Mouse (Mus musculus) cerebellum, postnatal 25 days (tissue): ENCODE measurements around the gene Rbbp8nl.

Source experiments
- DNase-seq, 2 experiments: peaks; one replicate each; pipeline ENCODE4 v3.0.0; 2021; ENCODE audit warnings: mixed read lengths in 2 of 2

Gene Rbbp8nl

DNA sequence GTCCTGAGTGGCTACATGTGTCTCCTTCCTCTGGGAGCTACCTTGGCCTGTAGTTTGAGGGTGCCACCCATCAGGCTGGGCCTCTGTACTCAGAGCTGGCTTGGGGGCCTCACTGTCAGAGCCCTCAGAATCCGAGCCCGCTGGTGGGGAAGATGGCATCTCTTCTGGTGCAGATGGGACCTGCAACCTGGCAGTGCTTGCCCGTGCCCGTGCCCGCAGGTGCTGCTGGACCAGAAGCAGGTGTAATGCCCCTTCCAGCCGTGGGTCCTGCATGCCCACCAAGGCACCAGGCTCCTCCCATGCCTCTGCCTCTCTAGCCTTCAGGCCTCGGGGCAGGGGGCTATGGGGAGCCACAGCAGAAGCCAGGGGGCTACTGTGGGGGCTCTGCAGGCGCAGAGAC, 10.4 kb downstream of the Rbbp8nl start:
- no peak for DNase-seq

DNA sequence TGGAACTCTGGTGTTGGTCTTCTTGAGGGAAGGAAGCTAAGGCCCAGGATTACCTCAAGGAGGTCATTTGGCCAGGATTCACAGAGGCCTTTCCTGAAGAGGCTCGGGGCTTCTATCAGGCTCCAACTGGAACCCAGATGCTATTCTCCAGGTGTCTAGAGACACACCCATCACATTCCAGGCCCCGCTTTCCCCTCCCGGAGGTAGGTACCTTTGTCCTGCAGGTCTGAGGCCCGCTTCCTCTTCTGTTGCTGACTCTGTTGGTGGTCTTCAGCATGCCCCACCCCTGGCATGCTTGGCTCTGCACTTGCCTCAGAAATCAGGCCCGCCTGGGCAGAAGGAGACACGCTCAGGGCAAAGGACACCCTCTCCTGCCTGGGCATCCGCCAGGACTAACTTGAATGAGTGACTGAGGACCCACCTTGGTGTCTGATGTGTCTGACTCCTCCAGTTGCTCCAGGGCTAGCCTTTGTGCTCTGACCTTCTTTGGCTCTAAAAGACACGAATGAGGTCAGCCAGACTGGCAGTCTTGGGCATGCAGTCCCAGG, 11.8 kb downstream of the Rbbp8nl start:
- no peak for DNase-seq

DNA sequence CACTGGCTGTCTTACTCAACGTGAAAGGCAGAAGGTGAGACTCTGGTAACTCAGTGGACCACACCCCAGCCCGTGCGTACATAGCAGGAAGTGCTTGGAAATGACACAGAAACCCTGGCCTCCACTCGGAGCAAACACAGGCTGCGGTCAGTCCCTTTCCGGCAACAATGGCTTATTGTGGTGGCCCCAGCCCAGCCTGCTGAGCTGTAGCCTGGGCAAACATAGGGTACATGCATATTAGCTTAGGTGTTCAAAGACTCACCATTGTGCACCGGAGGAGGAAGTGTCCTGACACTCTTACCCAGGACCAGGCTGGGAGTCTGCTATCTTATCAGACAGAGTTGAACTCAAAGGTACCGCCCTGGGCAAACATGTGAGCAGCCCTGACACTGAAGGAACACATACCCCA, 12.8 kb downstream of the Rbbp8nl start:
- no peak for DNase-seq

DNA sequence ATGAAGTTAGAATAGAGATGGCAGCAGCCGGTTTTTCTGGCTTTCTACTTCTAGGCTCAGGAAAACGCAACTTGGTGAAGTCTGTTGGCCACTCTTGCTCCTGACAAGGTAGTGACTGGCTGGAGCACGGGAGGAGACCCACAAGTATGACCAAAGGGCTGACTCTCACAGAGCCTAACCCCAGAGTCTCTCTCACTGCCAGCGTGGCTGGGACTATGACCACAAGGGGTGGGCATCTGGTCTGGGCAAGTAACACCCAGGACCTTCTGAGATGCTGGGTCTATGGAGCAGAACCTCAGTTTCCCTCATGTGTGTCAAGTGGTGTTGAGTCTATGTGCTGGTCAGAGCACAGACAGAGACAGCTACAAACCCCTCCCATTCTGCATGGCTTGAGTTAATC, 13.3 kb downstream of the Rbbp8nl start:
- DNase-seq = no peak

DNA sequence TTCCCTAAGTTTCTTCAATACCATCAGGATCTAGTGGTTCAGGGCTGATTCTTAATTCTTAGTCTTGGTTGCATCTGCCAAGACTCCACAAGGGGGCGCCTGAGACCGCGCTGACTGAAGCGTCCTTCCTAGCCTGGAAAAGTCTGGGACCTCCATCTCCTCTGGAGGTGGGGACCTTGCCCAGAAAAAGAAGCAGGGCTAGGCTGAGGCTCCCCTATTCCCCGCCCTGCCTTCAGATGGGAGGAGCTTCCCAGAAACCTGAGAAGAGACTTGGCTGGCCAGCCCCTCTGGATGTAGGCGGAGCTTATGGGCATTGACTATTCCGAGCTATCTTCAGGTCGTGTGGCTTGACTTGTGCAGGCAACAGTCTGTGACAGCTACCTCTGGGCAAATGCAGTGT, 13.8 kb downstream of the Rbbp8nl start:
- peak; percentile 83 to 87 for DNase-seq

DNA sequence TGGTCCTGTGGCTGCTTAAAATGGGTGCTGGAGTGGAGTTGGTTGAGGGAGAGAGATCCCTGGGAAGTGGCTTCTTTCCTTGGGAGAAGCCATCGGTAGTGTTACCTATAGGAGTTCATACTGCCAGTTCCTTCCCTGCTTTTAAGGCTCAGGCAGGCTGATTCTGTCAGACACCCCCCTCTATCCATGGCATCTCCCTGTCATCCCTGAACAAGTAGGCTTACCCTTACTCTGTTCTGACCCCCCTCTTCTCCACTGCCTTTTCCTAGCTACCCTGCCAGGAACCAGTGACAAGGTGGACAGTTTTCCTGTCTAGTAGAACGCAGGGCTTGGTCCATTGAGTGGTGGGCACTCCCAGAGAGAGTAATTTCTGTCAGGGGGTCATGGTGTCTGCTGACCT, 15.2 kb downstream of the Rbbp8nl start:
- no peak for DNase-seq

- peak; percentile 89 to 95 for DNase-seq
Observed at GRCm38 (mm10) chr2:180273394-180274244, 16.1 kb downstream of the Rbbp8nl start, which contains the start of gene Cables2. TSS of gene Cables2 (minus strand) at chr2:180273496.

- DNase-seq = no peak
Observed at GRCm38 (mm10) chr2:180272884-180273321, 16.8 kb downstream of the Rbbp8nl start.

GRCm38 (mm10) chr2:180271804-180272395, 17.8 kb downstream of the Rbbp8nl start:
- peak in 1 of 2 experiments; percentile 31 for DNase-seq

GRCm38 (mm10) chr2:180270537-180271255, 19.0 kb downstream of the Rbbp8nl start:
- no peak for DNase-seq

DNA sequence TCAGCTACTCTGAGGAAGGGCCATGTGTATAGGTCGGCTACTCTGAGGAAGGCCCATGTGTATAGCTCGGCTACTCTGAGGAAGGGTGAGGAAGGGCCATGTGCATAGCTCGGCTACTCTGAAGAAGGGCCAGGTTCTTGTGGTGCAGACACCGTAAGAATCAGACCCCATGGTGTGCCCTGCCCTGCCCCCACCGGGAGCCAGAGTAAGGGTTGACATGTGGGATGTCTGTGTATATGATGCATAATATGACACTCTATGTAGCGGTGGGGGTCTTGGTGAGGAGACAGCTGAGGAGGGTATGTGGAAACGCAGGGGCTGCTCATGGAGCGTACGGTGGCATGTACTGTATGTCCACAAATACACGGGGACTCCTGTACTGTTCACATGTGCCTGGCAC, 20.4 kb downstream of the Rbbp8nl start:
- no peak for DNase-seq

DNA sequence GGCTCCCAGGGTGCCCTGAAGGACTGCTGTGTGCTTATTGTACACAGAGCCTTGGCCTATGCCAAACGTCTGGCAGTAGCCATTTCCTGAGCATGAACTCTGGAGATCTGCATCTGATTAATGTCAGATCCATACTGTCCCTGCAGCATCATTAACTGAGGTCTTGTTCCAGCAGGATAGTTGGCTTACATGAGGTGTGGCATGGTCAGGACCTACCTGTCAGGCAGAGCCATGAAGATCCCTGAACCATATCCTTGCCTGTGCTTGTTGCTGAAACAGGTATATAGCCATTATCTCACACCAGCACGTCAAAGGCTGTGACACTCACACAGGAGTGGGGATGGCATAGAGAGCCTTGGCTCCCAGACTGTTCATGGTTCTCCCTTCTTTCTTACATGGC, 21.7 kb downstream of the Rbbp8nl start:
- DNase-seq = no peak

- peak in 1 of 2 experiments; percentile 6 for DNase-seq
Observed at GRCm38 (mm10) chr2:180262891-180263290, 26.8 kb downstream of the Rbbp8nl start.

DNA sequence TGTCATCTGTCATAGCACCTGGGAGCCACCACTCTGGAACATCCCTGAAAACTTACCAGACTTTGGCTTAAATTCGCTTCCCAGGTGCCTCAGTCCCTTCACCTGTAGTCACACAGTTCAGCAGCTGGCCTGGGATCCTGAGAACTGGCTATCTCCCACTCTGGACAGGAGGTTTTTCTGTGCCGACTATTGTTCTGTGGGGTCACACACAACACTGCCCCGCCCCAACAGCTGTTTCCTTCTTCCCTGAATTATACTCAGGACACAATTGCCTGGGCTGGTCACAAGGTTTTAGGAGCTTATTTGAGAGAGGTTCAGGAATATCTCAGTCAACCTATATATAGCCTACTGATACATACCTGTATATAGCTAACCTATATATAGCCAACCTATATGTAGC, 27.2 kb downstream of the Rbbp8nl start:
- no peak for DNase-seq

DNA sequence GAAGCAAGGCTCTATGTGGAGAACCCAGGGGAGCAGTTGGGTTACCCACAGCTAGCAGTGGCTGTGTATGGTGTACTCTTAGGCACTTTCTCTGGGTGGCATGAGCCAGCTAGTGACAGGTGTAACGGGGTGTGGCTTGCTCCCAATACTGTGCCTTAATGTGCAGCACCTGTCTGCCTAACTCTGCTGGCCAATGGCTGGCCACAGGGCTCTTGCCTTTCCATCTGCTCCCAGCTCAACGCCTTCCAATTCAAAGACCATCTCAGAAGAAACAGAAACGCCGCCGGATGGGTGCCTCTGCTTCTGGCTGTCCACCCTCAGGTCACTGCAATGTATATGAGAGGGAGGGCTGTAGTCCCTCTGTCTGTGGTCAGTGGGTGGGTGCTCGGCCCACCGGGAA, 27.8 kb downstream of the Rbbp8nl start:
- peak in 1 of 2 experiments; percentile 36 for DNase-seq

- DNase-seq = peak in 1 of 2 experiments; percentile 7
Observed at GRCm38 (mm10) chr2:180260610-180261480, 28.8 kb downstream of the Rbbp8nl start.

DNA sequence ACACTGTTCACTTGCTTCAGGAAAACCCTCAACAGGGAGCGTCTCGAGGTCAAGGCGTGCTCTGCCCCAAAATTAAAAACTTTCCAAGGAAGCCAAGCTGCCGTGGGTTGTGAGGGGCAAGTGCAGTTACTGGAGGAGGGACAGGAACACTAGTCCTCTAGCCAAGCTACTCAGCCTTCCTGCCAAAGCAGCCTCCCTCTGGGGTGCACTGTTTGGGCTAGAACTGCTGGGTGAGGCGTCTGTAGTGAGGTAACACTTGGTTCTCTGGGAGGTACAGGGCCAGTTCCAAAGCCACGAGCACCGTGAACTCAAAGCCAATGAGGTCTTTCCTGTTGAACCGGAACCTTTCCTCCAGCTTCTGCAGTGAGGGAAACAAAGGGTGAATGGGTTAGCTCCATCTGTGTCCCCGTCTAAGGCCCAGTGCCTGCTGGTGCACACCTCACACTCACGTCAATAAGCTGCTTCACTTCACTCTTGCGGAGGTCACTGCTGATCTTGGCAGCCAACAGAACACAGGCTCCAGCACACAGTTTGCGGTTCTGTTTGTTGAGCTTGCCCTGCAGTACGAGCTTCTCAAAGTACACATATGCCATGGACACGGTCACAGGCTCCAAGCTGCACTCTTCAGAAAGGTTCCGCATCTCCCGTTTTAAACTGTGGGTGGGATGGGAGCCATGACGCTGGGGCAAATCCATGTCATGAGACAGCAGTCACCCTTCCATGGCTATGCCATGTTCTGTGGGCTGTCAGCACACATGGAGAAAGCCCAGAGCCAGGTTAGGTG, 29.7 kb downstream of the Rbbp8nl start:
- DNase-seq = peak in 1 of 2 experiments; percentile 9

GRCm38 (mm10) chr2:180258951-180259484, 30.7 kb downstream of the Rbbp8nl start:
- peak in 1 of 2 experiments; percentile 4 for DNase-seq

DNA sequence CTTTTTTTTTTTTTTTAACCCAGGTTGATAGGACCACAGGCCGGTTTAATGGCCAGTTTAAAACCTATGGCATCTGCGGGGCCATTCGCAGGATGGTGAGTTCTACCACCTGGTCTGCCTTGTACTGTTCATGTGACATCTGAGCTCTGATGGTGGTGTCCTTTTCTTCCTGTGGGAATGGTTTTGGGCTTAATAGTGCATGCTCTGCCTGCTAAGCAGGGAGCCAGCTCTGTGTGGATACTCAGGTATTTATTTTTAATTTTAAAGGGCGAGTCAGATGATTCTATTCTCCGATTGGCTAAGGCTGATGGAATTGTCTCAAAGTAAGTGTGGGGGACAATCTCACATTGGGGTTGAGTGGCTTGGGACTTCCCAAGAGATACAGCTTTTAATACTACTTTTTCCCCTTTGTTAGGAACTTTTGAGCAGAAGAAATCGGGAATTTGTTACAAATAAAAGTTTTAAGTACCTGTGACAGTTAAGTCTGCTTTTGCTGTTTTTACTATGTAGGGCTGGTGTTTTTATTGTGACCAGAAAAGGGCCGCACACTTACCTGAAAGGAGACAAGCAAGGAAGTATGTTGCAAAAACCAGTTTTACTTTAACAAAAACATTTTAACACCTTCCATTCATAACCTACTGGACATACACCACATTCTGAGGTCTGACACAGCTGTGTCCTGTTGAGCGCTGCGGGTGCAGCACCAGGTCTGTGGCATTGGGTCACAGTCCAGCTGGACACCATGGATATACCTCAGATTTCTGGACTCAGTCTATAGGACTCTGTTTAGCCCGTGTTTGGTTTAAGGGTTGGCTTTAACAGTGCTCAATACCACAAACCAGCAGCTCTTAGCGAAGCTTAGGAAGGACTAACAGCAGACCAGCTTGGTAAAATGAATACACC, 31.5 kb downstream of the Rbbp8nl start:
- DNase-seq = peak in 1 of 2 experiments; percentile 11

DNA sequence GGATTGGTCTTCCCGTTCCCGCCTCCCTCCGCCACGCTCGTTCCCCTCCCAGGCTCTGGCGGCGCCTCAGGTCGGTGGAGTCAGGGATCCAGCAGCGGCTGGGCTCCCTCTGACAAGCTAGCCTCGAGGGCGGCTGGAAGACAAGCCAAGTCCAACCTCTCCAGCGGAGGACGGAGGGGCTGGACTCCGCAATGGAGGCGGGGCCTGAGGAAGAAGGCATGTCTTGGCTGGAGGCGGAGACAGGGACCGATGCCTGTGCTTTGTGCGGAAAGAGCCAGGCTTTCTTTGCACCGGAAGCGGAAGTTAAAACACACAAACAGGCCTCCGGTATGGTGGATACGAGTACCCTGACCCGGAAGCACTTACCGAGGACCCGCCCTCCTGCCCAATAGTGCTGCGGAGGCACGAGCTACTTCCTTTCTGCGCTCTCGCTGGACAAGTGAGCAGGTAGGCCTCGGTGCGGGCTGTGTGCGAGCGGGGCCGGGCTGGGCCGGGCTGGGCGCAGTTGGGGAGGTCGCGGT, 32.6 kb downstream of the Rbbp8nl start, which contains the start of gene Rps21:
Rps21 (plus strand) TSS at position 377 of the 521 bp plus-strand sequence.
- DNase-seq = peak; percentile 96 to 98
